Mouse (Mus musculus): Measurements from ENCODE around the gene Ap1b1. TPM values are rescaled to one million over a fixed set of nuclear protein-coding genes. Genes with fewer than 3 reads are reported as not detected.

Ap1b1 gene
- polyA plus RNA-seq, 1 experiment from 2014 or later, result 47.2 TPM

Small RNA genes within 50 kb of the gene (microRNA-seq; reads per million reads assigned to microRNA genes)
- not detected for gene Gm47296

Other genes starting within 250 kb of the Ap1b1 start
- 0.17 and 0.34 TPM in 2 replicates for gene Cabp7, start 240.0 kb upstream of the Ap1b1 start, polyA plus RNA-seq (2015; fragmentation: Nextera tagmentation; extraction: Ambion mirVana)
- gene Nf2, start 137.3 kb upstream of the Ap1b1 start, polyA plus RNA-seq (2015; fragmentation: Nextera tagmentation; extraction: Ambion mirVana), result 55.7 and 61.4 TPM in 2 replicates
- gene Nipsnap1, start 112.9 kb upstream of the Ap1b1 start, polyA plus RNA-seq (2015; fragmentation: Nextera tagmentation; extraction: Ambion mirVana), result 61.6 and 65.8 TPM in 2 replicates
- gene Thoc5, start 91.5 kb upstream of the Ap1b1 start, polyA plus RNA-seq (2015; fragmentation: Nextera tagmentation; extraction: Ambion mirVana), result 37.6 and 39.7 TPM in 2 replicates
- gene Nefh, start 38.8 kb upstream of the Ap1b1 start, polyA plus RNA-seq (2015; fragmentation: Nextera tagmentation; extraction: Ambion mirVana), result 0.14 and 0.23 TPM in 2 replicates
- gene Rasl10a, start 71.3 kb downstream of the Ap1b1 start, polyA plus RNA-seq (2015; fragmentation: Nextera tagmentation; extraction: Ambion mirVana), result 0.29 and 0.49 TPM in 2 replicates
- 25.8 and 30.0 TPM in 2 replicates for gene Gas2l1, start 78.5 kb downstream of the Ap1b1 start, polyA plus RNA-seq (2015; fragmentation: Nextera tagmentation; extraction: Ambion mirVana)
- 22.3 and 27.9 TPM in 2 replicates for gene Rhbdd3, start 112.1 kb downstream of the Ap1b1 start, polyA plus RNA-seq (2015; fragmentation: Nextera tagmentation; extraction: Ambion mirVana)
- 859 and 909 TPM in 2 replicates for gene Ewsr1, start 112.4 kb downstream of the Ap1b1 start, polyA plus RNA-seq (2015; fragmentation: Nextera tagmentation; extraction: Ambion mirVana)
- gene Emid1, start 165.4 kb downstream of the Ap1b1 start, polyA plus RNA-seq (2015; fragmentation: Nextera tagmentation; extraction: Ambion mirVana), result 50.4 and 50.8 TPM in 2 replicates

Data from embryonic facial prominence, embryonic 13.5 days (tissue).